Mouse (Mus musculus): Measurements from ENCODE around the gene Gemin7. TPM values are rescaled to one million over a fixed set of nuclear protein-coding genes. Genes with fewer than 3 reads are reported as not detected.

Gene Gemin7
- polyA plus RNA-seq, 1 experiment = 94.7 TPM

DNA sequence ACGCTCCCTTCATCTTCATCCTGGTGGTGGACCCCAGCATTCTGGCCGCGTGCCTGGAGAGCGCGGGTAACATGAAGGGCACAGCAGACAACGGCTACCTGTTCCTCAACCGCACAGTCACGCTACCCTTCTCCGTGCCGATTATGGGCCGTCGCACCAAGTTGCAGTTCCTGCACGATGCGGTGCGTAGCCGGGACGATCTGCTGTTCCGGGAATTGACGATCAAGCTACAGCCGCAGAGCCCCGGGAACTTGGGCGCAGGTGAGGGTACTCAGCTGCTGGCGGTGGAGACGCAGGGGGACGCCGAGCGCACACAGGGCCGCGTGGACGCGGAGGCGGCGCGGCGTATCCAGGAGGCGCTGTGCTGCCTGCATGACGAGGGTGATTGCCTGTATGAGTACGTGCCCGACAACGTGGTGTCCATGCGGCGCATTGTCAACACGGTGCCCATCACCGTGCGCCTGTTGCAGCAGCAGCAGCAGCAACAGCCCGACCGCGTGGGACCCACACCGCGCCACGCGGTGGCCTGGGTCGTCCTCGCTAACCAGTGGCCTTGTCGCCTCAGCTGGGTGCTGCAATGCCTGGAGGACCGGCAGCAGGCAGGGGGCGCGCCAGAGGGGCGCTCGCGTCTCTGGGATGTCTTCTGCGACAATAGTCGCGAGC is 53.5 kb downstream of the Gemin7 start:
- Histone ChIP-seq H3K4me1 (ENCODE audit: control insufficient read depth, insufficient read depth, insufficient read length) (peaks cover 16% of the 10 kb centered on the region), H3K27ac (ENCODE audit: insufficient read depth, low read length) (no peak overlapping the region), H3K4me3 (ENCODE audit: extremely low read depth, insufficient read depth, insufficient read length) (peak overlapping the region; percentile 35; the same call in 1 of the 2 replicates), H3K27me3 (ENCODE audit: control insufficient read depth, insufficient read depth, low read length) (peaks cover 26% of the 10 kb centered on the region), H3K36me3 (ENCODE audit: control insufficient read depth, insufficient read depth, low read length) (no peaks in the 10 kb centered on the region)
- WGBS = 2% methylated on average over 64 of the region's 64 CpGs
- peak in 1 of 2 experiments; percentile 40 for DNase-seq (ENCODE audit: low read depth in 1 of 2, low spot score in 2 of 2)
- TF ChIP-seq CTCF (IDR thresholded peaks at IDR 0.05; ENCODE audit: extremely low read depth, insufficient read depth, insufficient read length, insufficient replicate concordance) = peak; percentile 20; the same call in 1 of the 2 replicates
- no peak for TF ChIP-seq POLR2A (IDR thresholded peaks at IDR 0.05; ENCODE audit: low read depth, low read length)

- no peak for DNase-seq (ENCODE audit: low read depth in 1 of 2, low spot score in 2 of 2)
- 6% methylated on average over 72 of the region's 72 CpGs for WGBS
- H3K27me3 ChIP-seq (ENCODE audit: control insufficient read depth, insufficient read depth, low read length) = peaks cover 28% of the 10 kb centered on the region
- no peak overlapping the region; the same call in 1 of the 2 replicates for H3K4me3 ChIP-seq (ENCODE audit: extremely low read depth, insufficient read depth, insufficient read length)
- H3K36me3 ChIP-seq (ENCODE audit: control insufficient read depth, insufficient read depth, low read length) = no peaks in the 10 kb centered on the region
- no peak overlapping the region for H3K27ac ChIP-seq (ENCODE audit: insufficient read depth, low read length)
- H3K4me1 ChIP-seq (ENCODE audit: control insufficient read depth, insufficient read depth, insufficient read length) = peaks cover 16% of the 10 kb centered on the region
- TF ChIP-seq CTCF (IDR thresholded peaks at IDR 0.05; ENCODE audit: extremely low read depth, insufficient read depth, insufficient read length, insufficient replicate concordance) = no peak
- no peak for TF ChIP-seq POLR2A (IDR thresholded peaks at IDR 0.05; ENCODE audit: low read depth, low read length)
Measured at GRCm38 (mm10) chr7:19523017-19523756, 54.2 kb downstream of the Gemin7 start.

GRCm38 (mm10) chr7:19520032-19520431 is 57.4 kb downstream of the Gemin7 start:
- DNase-seq (ENCODE audit: low read depth in 1 of 2, low spot score in 2 of 2) = no peak
- H3K4me1 ChIP-seq (ENCODE audit: control insufficient read depth, insufficient read depth, insufficient read length) = peaks cover 16% of the 10 kb centered on the region
- WGBS = 15% methylated on average over 23 of the region's 23 CpGs
- no peak overlapping the region for H3K4me3 ChIP-seq (ENCODE audit: extremely low read depth, insufficient read depth, insufficient read length)
- TF ChIP-seq CTCF (IDR thresholded peaks at IDR 0.05; ENCODE audit: extremely low read depth, insufficient read depth, insufficient read length, insufficient replicate concordance) = no peak
- TF ChIP-seq POLR2A (IDR thresholded peaks at IDR 0.05; ENCODE audit: low read depth, low read length) = no peak
- no peak overlapping the region for H3K27ac ChIP-seq (ENCODE audit: insufficient read depth, low read length)
- H3K36me3 ChIP-seq (ENCODE audit: control insufficient read depth, insufficient read depth, low read length) = no peaks in the 10 kb centered on the region
- H3K27me3 ChIP-seq (ENCODE audit: control insufficient read depth, insufficient read depth, low read length) = peaks cover 33% of the 10 kb centered on the region

DNA sequence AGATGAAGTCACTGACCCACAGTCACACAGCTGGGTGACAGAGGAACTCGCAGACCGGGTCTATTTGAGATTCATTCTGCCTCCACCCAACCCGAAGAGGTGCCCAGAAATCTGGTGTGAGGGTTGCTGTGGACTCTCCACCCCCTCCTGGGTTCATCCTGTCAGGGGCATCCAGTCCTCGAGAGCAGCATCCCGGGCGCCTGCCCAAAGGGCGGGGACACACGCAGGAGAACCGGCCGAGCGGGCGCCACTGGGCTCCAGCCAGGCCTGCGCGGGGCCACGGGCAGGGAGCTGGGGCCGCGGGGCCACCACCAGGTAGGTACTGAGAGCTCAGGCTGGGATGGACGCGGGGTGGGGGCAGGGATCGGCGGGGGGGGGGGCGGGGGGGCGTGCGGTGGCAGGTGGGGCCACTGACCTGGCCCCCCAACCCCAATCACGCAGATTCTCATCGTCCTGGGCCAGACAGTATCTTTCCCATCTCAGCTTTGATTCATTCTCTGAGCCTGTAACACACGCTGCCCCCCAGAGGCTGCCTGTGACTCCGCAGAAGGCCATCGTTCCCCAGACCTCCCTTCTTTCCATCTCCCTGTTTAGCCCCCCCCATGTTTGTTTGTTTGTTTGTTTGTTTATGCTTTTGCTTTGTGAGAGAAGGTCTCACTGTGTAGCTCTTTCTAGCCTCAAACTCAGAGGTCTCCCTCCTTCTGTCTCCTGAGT is 59.6 kb downstream of the Gemin7 start, which contains the start of gene Nkpd1:
Nkpd1 (plus strand) TSS at position 187 of the 714 bp plus-strand sequence.
- no peak within 1 kb of the TSS for H3K4me3 ChIP-seq (ENCODE audit: extremely low read depth, insufficient read depth, insufficient read length)
- TF ChIP-seq POLR2A (IDR thresholded peaks at IDR 0.05; ENCODE audit: low read depth, low read length) = no peak
- TF ChIP-seq CTCF (IDR thresholded peaks at IDR 0.05; ENCODE audit: extremely low read depth, insufficient read depth, insufficient read length, insufficient replicate concordance) = peak; percentile 32; the same call in 1 of the 2 replicates
- no peaks in the 10 kb centered on the region for H3K36me3 ChIP-seq (ENCODE audit: control insufficient read depth, insufficient read depth, low read length)
- peaks cover 15% of the 10 kb centered on the region for H3K27me3 ChIP-seq (ENCODE audit: control insufficient read depth, insufficient read depth, low read length)
- H3K4me1 ChIP-seq (ENCODE audit: control insufficient read depth, insufficient read depth, insufficient read length) = peaks cover 2% of the 10 kb centered on the region
- WGBS = 4% methylated on average over 29 of the region's 29 CpGs
- no peak within 1 kb of the TSS for H3K27ac ChIP-seq (ENCODE audit: insufficient read depth, low read length)
- peak in 1 of 2 experiments; percentile 8 for DNase-seq (ENCODE audit: low read depth in 1 of 2, low spot score in 2 of 2)

Other genes starting within 250 kb of the Gemin7 start
- gene Ercc1, start 232.8 kb downstream of the Gemin7 start, polyA plus RNA-seq (2012; rRNA removed) = 28.2 and 29.9 TPM in 2 replicates
- 5.8 and 5.9 TPM in 2 replicates for gene Cd3eap, start 218.1 kb downstream of the Gemin7 start, polyA plus RNA-seq (2012; rRNA removed)
- gene Ppp1r13l, start 217.8 kb downstream of the Gemin7 start, polyA plus RNA-seq (2012; rRNA removed) = 2.2 and 2.5 TPM in 2 replicates
- 51.8 and 62.2 TPM in 2 replicates for gene Ercc2, start 195.6 kb downstream of the Gemin7 start, polyA plus RNA-seq (2012; rRNA removed)
- gene Klc3, start 173.5 kb downstream of the Gemin7 start, polyA plus RNA-seq (2012; rRNA removed) = 2.3 and 3.9 TPM in 2 replicates
- gene Ckm, start 172.8 kb downstream of the Gemin7 start, polyA plus RNA-seq (2012; rRNA removed) = 0.62 and 0.92 TPM in 2 replicates
- gene Mark4, start 118.8 kb downstream of the Gemin7 start, polyA plus RNA-seq (2012; rRNA removed) = 14.6 and 23.4 TPM in 2 replicates
- 7.1 and 7.7 TPM in 2 replicates for gene Exoc3l2, start 114.3 kb downstream of the Gemin7 start, polyA plus RNA-seq (2012; rRNA removed)
- 8.8 and 13.9 TPM in 2 replicates for gene Bloc1s3, start 69.2 kb downstream of the Gemin7 start, polyA plus RNA-seq (2012; rRNA removed)
- gene Trappc6a, start 69.2 kb downstream of the Gemin7 start, polyA plus RNA-seq (2012; rRNA removed) = 54.4 and 75.5 TPM in 2 replicates
- 2.2 and 2.3 TPM in 2 replicates for gene Nkpd1, start 59.8 kb downstream of the Gemin7 start, polyA plus RNA-seq (2012; rRNA removed)
- gene Ppp1r37, start 14.5 kb downstream of the Gemin7 start, polyA plus RNA-seq (2012; rRNA removed) = 56.2 and 71.0 TPM in 2 replicates
- 20.9 and 33.0 TPM in 2 replicates for gene Zfp296, start 308 bp downstream of the Gemin7 start, polyA plus RNA-seq (2012; rRNA removed)
- 102 and 186 TPM in 2 replicates for gene Clasrp, start 26.9 kb upstream of the Gemin7 start, polyA plus RNA-seq (2012; rRNA removed)
- gene Relb, start 51.8 kb upstream of the Gemin7 start, polyA plus RNA-seq (2012; rRNA removed) = 76.9 and 114 TPM in 2 replicates
- gene Clptm1, start 87.4 kb upstream of the Gemin7 start, polyA plus RNA-seq (2012; rRNA removed) = 76.3 and 78.9 TPM in 2 replicates
- 1.2 and 5.5 TPM in 2 replicates for gene Apoc2, start 100.3 kb upstream of the Gemin7 start, polyA plus RNA-seq (2012; rRNA removed)
- gene Gm44805, start 103.8 kb upstream of the Gemin7 start, polyA plus RNA-seq (2012; rRNA removed) = not detected in 2 replicates
- 0.25 and 0.28 TPM in 2 replicates for gene Apoc4, start 103.9 kb upstream of the Gemin7 start, polyA plus RNA-seq (2012; rRNA removed)
- gene Apoc1, start 115.1 kb upstream of the Gemin7 start, polyA plus RNA-seq (2012; rRNA removed) = 4.3 and 6.7 TPM in 2 replicates
- gene Apoe, start 121.6 kb upstream of the Gemin7 start, polyA plus RNA-seq (2012; rRNA removed) = 1,613 and 1,762 TPM in 2 replicates
- gene Tomm40, start 137.8 kb upstream of the Gemin7 start, polyA plus RNA-seq (2012; rRNA removed) = 51.1 and 66.8 TPM in 2 replicates
- 23.3 and 24.4 TPM in 2 replicates for gene Nectin2, start 172.9 kb upstream of the Gemin7 start, polyA plus RNA-seq (2012; rRNA removed)
- 30.1 and 39.8 TPM in 2 replicates for gene Bcam, start 193.4 kb upstream of the Gemin7 start, polyA plus RNA-seq (2012; rRNA removed)
- 1.4 TPM in 2 replicates for gene Cblc, start 219.2 kb upstream of the Gemin7 start, polyA plus RNA-seq (2012; rRNA removed)
- 102 and 149 TPM in 2 replicates for gene Bcl3, start 245.2 kb upstream of the Gemin7 start, polyA plus RNA-seq (2012; rRNA removed)

Measured in spleen, adult 2 months (tissue).